Mouse (Mus musculus) embryo, embryonic 9.5 days (tissue): Measurements from ENCODE around the gene Fn3krp.
A peak's percentile ranks its signal among the peaks of the same experiment; 100 is the strongest.

Experiments used
- DNase-seq: peaks from one replicate; pipeline ENCODE4 v3.0.0-alpha.2; 2017; ENCODE audit errors: extremely low spot score

Gene Fn3krp

GRCm38 (mm10) chr11:121420830-121421552, at the start of gene Fn3krp:
TSS of gene Fn3krp (plus strand) at chr11:121421401.
- DNase-seq = peak; percentile 99

DNA sequence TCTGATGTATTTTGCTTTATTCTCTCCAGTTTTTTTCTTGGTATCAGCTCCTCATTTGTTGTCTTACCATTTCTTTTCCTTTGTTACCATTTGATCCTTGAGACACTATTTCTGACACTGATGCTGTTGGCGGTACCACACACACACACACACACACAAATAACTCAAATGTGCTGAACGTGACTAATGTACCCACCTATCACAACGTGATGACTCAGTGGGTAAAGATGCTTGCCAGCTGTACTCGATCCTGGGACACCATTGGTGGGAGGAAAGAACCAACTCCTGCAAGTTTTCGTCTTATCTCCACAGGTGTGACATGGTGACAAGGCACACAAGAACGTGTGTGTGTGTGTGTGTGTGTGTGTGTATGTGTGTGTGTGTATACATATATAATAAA, 47.9 kb upstream of the Fn3krp start:
- no peak for DNase-seq

- DNase-seq = no peak
Measured at GRCm38 (mm10) chr11:121378644-121379043, 42.6 kb upstream of the Fn3krp start.

DNA sequence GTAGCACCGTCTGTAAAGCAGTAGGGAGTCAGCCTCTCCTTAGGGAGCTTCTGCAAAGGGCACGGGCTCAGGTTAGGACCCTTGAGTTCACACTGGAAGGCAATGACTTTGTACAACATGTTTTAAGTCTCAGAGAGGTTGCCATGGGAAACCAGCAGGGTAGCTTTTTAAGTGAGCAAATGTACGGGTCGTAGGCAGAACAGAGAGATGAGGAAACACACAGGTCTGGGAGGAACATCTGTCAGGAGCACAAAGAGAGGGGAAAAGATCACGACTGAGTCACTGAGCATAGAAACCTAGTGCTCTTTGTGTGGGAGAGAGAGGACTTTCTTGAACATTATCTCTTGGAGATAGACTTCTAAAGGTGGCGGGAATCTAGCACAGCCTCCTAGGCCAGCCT, 40.9 kb upstream of the Fn3krp start:
- no peak for DNase-seq

GRCm38 (mm10) chr11:121387750-121388553, 33.2 kb upstream of the Fn3krp start, which contains the start of gene Rab40b:
TSS of gene Rab40b (minus strand) at chr11:121388251.
- DNase-seq = peak; percentile 93

DNA sequence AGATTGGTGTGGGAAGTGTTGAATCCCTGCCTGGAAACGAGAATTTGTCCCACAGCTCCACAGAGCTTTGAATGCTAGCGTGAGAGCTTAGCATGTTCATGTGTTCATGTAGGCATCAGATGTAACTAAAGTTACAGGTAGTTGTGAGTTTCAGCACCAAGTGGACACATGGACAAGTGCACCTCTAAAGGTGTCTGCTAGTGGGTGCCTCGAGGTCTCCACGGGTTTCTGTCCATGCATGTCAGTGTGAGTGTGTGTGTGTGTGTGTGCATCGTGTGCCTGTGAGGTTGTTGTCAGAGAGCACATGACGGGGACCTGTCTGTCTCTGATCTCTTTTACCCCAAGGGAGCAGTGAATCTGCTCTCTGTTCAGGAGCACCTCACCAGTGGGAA, 32.7 kb upstream of the Fn3krp start:
- no peak for DNase-seq

DNA sequence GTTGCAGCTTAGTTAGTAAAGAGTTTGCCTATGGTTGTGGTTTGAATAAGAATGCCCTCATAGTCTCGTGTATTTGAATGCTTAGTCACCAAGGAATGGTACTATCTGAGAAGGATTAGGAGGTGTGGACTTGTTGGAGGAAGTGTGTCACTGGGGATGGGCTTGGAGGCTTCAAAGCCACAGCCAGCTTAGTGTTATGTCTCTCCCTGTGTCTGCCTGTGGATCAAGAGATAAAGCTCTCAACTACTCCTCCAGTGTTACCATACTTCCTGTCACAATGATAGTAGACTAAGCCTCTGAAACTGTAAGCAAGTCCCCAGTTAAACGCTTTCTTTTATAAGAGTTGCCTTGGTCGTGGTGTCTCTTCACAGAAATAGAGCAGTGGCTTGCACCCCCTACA, 30.4 kb upstream of the Fn3krp start:
- no peak for DNase-seq

GRCm38 (mm10) chr11:121392405-121392804, 28.8 kb upstream of the Fn3krp start:
- DNase-seq = no peak

DNA sequence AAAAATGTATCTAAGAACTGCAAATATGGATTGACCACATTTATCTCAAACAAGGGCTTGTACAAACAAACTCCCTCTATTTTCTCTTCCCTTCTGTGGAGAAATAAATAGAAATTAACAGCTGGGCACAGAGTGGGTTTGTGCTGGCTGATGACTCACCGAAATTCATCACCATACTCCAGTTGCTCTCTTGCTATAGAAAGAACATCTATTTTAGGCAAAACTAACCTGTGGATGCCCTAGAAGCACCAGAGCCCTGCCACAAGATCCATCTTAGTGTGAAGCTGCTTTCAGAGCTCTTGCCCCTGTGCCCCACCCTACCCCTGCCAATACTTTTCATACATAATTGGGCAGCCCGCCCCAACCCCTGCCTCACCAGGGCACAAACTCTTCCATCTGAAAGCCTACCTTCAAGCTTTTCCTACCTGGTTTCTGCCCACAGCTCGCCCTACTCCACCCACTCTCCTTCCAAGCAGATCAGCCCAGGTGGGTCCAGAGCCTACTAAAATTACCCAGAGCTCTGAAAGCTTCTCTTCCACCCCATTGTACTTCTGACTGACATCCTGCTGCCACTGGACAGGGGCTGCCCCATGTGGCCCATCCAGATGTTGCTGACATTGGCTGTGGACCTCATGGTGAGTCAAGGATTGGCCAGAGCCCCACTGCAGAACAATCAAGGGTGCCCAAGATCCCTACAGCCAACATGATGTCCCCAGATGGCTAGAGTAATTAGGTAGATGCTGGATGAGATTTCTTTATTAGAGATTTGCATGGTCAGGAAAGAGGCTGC, 13.6 kb upstream of the Fn3krp start:
- no peak for DNase-seq

DNA sequence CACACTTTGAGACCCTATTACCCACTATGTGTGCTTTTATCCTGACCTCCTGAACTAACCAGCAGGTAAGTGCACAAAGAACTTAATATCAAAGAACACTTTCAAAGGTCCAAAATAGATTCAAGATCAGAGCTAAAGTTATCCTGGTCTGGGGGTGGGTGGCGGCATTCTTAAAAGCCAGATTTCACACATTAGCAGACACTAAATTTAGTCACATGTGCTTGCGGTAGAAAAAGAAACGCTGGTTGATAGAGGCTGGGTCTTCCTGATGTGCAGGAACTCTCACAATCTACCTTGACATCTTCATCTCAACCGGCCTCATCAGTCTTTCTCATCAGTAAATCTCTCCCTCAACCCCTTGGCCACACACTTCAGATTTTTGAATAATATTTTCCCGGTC, 6.4 kb upstream of the Fn3krp start:
- no peak for DNase-seq

DNA sequence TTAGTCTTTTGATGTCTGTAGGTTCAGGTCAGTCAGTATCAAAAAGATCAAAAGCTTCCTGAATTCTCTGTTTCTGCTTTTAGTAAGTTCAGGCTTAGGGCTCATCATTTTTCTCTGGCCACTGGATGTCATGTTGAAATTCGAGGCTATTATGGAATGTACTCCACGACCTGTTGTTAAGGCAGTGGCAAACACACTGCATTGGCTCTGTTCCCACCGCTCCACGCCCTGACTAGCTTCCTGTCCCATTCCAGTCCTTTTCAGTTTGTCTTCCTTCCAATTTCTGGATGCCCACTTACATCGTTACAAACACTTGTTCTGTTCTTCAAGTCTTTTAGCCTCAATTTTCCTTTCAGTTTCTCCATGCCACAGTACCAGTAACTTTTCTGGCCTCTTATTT, 5.8 kb upstream of the Fn3krp start:
- no peak for DNase-seq

DNA sequence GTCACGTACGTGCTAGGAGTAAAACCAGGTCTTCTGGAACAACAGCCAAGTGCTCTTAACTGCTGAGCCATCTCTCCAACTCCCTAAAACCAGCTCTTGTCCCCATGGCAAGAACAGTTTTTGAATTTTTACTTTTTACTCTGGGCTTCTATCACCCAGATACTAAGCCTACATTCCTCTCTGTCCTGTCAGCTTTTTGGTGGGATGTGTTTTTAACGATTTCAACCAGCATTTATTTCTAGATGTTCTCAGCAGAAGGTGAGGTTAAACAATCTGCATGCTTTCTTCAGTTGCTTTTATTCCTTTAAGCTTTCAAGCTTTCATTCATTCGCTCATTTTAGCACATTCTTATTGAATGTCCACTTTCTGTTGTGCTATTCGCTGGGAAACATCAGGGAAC, 3.2 kb upstream of the Fn3krp start:
- no peak for DNase-seq

- DNase-seq = no peak
Measured at GRCm38 (mm10) chr11:121418932-121419331, 2.3 kb upstream of the Fn3krp start.

GRCm38 (mm10) chr11:121420379-121420778, 822 bp upstream of the Fn3krp start:
- no peak for DNase-seq

DNA sequence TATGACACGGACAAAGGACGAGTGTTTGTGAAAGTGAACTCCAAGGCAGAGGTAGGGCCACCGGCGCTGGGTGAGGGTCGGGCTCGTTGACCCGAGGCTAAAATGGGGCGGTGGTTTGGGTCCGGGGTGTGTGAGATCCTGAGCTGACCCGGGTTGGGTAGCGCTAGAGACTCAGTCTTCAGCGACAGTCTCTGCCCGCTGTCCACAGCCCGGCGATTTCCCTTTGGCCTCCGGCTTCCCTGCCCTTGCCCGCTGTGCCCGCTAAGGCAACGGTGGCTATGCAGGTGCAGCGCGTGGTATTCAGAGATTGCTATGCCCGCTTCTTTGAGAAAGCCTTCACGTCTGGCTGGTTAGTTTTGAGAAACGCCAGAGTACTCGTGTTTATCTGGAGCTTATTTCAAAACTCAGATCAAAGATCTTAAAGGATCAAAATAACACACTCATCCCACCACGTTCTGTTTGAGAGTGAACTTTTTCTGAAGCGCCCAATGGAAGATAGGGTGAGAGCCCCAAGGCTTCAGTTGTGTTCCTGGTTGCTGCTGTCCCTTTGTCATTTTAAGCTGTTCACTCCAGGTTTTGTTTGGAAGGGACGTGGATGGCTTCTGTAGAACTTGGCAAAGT, 462 bp downstream of the Fn3krp start:
- DNase-seq = no peak

DNA sequence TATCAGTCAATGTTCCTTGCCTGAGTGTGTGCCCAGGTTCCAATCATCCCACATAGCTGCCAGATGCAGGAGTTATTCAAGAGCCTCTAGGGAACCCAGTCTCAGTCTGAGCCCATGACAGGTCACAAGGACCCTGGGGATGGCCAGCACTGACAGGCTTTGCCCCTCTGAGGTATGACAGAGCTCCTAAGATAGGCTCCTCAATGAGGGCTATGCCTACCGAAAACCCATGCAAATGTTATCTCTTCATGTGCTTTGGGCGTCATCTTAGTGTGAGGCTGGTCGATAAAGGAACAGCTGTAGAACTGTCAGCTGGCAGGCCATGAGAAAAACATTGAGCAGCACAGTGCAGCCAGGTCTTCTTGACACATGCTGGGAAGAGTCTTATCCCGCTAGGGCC, 12.2 kb downstream of the Fn3krp start:
- no peak for DNase-seq

DNA sequence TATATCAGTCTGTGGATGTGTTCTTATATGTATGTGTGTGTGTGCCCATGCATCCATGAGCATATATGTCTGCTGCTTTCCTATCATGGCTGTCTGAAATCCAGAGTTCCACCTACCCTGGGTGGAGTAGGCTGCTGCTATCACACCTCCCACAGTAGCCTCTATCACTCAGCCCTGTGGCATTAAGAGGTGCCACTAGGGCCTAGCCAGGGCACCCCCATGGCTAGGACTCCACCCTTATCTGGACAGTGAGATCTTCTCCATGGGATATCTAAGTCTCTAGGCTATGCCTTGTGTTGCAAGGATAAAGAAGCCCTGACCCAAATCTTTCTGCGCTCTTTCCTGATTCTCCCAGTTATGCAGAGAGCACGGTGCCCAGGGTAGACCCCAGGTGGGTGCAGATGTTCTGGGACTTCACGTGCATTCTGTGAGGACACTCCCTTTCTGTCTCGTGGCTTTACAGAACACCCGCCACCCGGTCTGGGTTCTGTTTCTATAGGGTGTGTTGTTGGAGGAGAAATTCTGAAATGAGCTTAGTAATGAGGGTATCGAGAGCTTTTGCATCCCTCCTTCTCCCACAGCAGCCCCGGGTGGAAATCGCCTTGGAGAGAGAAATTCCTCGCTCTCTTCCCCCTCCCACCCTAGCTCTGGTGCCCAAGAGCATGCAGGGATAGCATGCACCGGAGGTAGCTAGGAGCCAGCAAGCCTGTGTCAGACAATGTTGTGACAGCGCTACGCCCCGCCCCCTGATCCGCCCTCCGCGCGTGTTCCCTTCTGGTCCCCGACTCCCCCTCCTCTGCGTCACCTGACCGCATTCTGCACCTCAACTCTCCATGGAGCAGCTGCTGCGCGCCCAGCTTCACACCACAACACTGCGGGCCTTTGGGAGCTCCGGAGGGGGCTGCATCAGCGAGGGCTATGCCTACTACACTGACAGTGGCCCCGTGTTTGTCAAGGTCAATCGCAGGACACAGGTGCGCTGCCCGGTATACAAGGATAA, 13.3 kb downstream of the Fn3krp start, which contains the start of gene Fn3k:
Fn3k (plus strand) TSS at position 758 of the 1,000 bp plus-strand sequence.
- DNase-seq = peak; percentile 59

GRCm38 (mm10) chr11:121437236-121437635, 16.0 kb downstream of the Fn3krp start:
- DNase-seq = no peak

- DNase-seq = no peak
Measured at GRCm38 (mm10) chr11:121439686-121440292, 18.6 kb downstream of the Fn3krp start.

DNA sequence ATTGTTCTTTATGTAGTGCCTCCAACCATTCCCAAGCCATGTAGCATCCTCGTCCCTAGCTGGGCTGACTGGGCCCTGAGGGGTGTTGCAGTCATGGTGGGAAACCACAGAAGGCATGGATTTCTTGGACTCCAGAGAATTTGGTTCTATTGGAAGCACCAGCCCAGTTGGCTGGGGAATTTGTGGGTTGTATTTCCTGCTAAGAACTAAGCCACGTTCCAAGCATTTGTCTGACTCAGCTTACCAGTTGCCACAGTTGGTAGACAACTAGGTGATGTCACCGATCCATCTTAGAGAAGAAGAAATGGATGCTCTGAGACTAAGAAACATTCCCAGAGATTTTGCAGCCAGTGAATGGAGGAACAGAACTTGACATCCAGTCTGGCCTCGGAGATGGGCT, 20.5 kb downstream of the Fn3krp start:
- DNase-seq = no peak
